Mouse (Mus musculus): Measurements from ENCODE around the gene Rptor. TPM values are rescaled to one million over a fixed set of nuclear protein-coding genes. Genes with fewer than 3 reads are reported as not detected.

The Rptor gene
- total RNA-seq, 2 experiments from 2014 or later, result 62.3 to 66.1 TPM

DNA sequence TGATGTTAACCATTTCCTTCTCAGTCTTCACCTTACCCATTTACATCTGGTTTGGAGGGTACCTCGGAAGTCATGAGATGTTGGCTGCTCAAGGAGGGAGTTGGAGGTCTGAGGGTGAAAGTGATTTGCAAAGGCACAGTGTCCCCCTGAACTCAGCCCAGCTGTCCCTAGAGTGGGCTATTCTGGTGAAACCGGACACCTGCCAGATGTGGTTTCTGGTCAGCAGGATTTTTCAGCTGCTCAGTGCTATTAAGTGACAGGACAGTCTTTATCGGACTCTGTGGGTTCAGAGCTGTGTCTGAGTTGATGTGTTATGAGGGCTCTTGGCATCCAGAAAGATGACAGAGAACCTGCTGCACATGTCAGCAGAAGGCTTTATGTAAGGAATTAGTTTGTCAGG, 18.6 kb downstream of the Rptor start:
- Histone ChIP-seq H3K4me3 (no peak overlapping the region), H3K27ac (no peak overlapping the region)
- no peak for TF ChIP-seq CTCF (conservative IDR thresholded peaks at IDR 0.05)
- DNase-seq (ENCODE audit: low spot score in 2 of 2), result no peak

DNA sequence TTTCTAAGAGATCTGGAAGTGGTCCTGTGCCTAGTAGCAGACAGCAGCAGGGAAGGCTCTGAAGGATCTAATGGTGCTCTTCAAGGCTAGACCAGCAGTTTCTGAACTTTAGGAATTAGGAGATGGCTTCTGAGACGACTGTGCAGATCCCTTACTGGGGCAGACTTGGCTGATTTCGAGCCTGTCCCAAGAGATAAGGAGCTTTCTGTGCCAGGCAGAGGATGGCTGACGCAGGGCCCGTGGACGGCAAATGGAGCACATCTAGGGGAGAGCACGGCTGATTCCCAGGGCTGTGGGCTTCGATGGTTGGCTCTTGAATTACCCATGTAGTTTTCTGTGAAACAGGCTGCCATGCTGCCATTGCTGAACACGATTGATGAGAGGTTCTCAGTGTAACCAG, 21.1 kb downstream of the Rptor start:
- DNase-seq (ENCODE audit: low spot score in 2 of 2), result no peak
- TF ChIP-seq CTCF (conservative IDR thresholded peaks at IDR 0.05), result no peak
- Histone ChIP-seq H3K27ac (peak overlapping the region; percentile 83; the same call in 1 of the 2 replicates), H3K4me3 (no peak overlapping the region)

DNA sequence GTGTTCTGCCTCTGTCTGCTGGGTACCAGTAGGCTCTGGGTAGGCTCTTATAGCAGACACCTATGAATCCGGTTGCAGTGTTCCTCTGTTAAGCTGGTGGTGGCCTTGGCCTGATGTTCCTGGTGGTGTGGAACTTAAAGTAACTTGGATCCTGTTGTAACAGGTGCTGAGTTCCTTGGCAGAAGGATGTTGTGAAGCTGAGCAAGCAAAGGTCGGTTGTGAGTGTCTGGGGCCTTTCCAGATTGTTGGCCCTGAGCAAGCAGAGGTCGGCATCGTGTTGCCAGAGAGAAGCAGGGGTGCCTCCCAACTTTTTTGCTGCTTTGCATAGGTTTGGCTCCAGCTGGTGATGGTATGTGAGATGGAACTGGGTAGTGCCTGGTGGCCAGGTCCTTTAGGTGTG, 21.7 kb downstream of the Rptor start:
- DNase-seq (ENCODE audit: low spot score in 2 of 2), result no peak
- H3K4me3 ChIP-seq, result no peak overlapping the region
- H3K27ac ChIP-seq, result peak overlapping the region; percentile 83; the same call in 1 of the 2 replicates
- no peak for TF ChIP-seq CTCF (conservative IDR thresholded peaks at IDR 0.05)

DNA sequence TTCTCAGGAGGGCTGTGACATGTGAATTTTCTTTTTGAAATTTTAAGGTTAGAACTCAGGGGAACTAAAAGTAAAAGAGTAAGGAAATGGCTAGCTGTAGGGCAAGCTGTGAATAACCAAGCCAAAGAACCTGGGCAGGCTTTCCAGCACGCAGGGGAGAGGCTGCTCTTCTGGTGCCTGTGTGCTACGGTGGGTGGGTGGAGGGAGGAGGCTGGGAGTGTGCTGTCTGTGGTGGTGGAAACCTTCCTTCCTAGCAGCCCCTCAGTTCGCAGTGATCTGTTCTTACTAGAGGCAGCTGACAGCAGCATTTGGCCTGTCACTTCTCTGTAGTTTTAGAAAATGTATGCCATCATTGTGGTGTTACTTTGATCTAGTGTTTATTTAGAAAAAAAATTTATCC, 22.2 kb downstream of the Rptor start:
- Histone ChIP-seq H3K4me3 (no peak overlapping the region), H3K27ac (peak overlapping the region; percentile 83)
- no peak for TF ChIP-seq CTCF (conservative IDR thresholded peaks at IDR 0.05)
- peak in 1 of 2 experiments; percentile 19 for DNase-seq (ENCODE audit: low spot score in 2 of 2)

DNA sequence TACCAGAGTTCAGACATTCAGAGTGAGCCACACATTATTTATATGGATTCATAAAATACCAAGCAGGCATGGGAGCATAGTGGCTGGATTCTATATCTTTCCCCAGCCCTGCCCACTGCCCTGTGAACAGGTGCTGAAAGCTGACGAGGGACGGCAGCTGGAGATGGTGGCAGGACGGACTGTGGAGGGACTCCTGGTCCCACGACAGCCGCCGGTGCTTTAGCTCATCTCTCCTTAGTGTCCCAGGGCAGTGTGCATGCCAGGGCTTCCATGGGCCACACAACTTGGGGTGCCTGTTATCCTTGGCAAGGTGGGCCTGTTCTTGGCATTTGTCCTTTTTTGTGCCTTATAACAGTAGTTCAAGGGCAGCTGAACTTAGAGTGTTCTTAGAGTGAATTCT, 22.8 kb downstream of the Rptor start:
- no peak for TF ChIP-seq CTCF (conservative IDR thresholded peaks at IDR 0.05)
- DNase-seq (ENCODE audit: low spot score in 2 of 2), result no peak
- Histone ChIP-seq H3K27ac (peak overlapping the region; percentile 83), H3K4me3 (no peak overlapping the region)

DNA sequence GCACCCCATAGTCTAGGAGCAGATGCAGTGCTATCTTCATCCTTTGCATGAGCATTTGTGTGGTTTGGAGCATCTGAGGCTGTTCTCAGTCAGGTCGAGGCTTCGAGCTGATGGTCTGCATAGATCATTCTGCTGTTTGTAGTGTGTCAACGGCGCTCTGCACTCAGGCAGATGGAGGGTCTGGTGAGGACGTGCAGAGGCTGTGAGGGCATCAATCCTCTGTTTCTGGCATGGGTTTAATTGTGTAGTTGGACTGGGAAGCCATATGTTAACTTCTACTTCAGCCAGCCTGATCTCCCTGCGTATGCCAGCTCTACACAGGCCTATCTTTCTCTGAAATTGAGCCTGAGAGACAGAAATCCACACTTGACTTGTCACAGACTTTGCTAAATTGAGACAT, 23.2 kb downstream of the Rptor start:
- Histone ChIP-seq H3K27ac (peak overlapping the region; percentile 83), H3K4me3 (no peak overlapping the region)
- DNase-seq (ENCODE audit: low spot score in 2 of 2), result no peak
- no peak for TF ChIP-seq CTCF (conservative IDR thresholded peaks at IDR 0.05)

DNA sequence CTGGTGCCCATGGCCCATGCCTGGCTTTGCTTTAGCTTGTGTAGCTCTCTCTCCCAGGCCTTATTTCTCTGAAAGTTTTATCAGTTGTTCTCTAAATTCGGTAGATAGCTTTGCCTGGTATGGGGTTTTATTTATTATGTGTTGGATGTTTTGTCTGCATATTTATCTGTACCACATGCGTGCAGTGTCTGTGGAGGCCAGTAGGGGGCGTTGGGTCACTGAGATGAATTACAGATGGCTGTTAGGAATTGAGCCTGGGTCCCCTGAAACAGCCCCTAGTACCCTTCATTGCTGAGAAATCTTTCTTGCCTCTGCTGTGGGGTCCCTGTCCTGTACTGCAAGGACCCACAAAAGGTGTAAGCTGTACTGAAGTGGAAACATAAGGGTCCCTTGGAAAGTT, 24.5 kb downstream of the Rptor start:
- H3K27ac ChIP-seq, result peak overlapping the region; percentile 83; the same call in 1 of the 2 replicates

DNA sequence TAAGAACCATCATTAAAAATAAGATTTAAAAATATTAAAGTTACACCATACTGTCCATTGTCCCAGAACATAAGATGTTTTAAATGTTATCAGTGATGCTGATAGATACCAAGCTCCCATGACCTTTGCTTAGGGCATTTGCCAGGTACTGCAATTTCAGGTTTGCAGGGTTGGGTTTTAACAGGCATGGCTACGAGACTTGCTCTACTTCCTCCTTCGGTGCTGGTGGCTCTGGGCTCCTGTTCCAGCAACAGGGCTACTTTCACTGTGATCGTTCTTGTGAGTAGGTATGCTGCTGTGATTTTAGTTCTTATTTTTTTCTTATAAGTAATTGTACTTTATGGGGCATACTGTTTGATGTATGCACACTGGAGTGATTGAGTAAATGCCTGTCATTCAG, 26.4 kb downstream of the Rptor start:
- Histone ChIP-seq H3K27ac (no peak overlapping the region), H3K4me3 (no peak overlapping the region)
- no peak for DNase-seq (ENCODE audit: low spot score in 2 of 2)
- no peak for TF ChIP-seq CTCF (conservative IDR thresholded peaks at IDR 0.05)

More for the DNA sequence above, 24.5 kb downstream of the Rptor start:
- peak; percentile 62 for TF ChIP-seq CTCF (conservative IDR thresholded peaks at IDR 0.05)
- H3K4me3 ChIP-seq, result no peak overlapping the region
- no peak for DNase-seq (ENCODE audit: low spot score in 2 of 2)

DNA sequence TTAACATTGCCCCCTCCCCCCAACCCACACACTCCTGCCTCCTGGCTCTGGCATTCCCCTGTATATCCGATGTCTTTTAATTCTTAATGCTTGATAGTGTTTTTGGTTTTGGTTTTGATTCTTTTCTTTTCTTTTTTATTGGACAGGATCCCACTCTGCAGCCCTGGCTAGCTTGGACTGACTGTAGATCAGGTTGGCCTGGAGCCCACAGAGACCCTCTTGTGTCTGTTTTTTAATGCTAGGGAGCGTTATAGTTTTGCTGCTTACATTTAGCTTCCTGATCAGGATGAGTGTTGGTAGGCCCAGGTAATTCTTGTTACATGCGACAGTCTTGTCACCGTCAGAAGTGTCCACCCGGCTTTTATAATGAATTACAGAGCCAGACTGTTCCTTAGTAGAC, 27.6 kb downstream of the Rptor start:
- no peak overlapping the region for H3K27ac ChIP-seq
- no peak for DNase-seq (ENCODE audit: low spot score in 2 of 2)
- no peak overlapping the region for H3K4me3 ChIP-seq
- no peak for TF ChIP-seq CTCF (conservative IDR thresholded peaks at IDR 0.05)

DNA sequence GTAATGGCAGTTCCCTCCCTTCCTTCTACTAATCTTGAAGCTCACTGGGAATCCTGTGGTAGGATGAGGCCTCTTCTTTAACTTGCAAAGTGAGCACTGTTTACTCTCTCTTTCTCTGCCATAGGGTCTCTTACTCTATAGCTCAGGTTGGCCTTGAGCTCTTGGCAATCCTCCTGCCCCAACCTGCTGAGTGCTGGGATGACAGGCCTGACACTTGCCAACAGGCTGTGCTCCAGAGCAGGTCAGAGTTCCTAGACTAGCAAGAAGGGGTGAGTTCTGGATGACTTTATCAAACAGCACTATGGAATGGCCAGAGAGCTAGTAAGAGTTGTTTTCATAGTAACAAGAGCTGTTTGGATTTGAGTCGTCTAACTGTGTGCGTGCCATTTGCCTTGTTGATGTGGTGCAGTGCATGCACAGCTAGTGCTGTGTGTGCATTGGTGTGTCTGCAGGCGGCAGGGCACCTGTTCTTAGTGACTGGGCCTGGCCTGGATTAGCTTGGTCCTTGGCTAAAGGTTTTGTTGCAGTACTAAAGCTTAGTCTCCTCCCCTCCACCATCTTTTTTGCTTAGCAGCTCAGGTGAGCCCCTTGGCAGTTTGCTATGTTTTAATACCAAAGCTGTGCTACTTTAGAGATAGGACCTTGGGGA, 28.6 kb downstream of the Rptor start:
- Histone ChIP-seq H3K27ac (no peak overlapping the region), H3K4me3 (no peak overlapping the region)
- no peak for TF ChIP-seq CTCF (conservative IDR thresholded peaks at IDR 0.05)
- DNase-seq (ENCODE audit: low spot score in 2 of 2), result no peak

DNA sequence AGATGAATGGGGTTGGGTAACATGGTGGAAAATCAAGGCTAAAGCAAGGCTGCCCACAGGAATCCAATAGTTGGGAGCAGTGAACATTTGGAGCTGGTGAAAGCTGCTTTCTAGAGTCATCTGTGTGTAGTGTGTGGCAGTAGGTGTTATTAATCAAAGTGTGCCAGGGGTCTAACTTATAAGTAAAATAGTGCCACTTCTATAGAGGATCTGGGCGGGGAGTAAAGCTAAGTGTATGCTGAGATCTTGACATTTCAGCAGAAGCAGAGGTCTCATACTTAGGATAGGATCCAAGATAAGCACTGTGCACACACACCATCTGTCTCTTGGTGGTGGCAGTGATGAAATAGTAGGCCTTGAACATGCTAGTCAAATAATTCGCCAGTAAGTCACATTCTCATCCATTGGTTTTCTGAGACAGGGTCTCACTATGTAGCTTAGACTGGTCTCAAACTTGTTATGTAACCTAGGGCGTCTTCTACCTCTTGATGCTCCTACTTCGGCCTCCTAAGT, 33.7 kb downstream of the Rptor start:
- peak overlapping the region; percentile 74 for H3K27ac ChIP-seq
- TF ChIP-seq CTCF (conservative IDR thresholded peaks at IDR 0.05), result no peak
- no peak overlapping the region for H3K4me3 ChIP-seq
- no peak for DNase-seq (ENCODE audit: low spot score in 2 of 2)

DNA sequence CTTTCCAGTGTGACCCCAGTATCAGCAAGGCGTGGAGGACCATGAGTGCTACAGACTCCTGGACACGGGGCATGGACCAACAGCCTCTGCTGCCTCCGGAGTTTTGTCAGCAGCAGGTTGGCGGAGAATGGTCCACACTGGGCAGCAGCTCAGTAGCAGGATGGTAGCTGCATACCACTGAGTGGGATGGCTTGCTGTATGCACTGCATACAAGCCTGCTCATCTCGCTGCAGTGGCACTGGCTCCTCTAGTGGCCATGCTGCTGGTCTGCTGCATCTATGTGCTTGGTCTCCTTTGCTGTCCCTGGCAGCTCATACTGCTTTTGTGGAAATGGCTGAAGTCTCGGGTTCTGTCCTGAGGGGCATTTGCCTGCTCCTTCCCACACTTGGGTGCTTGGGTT, 34.8 kb downstream of the Rptor start:
- Histone ChIP-seq H3K4me3 (no peak overlapping the region), H3K27ac (0 out of 2 replicates have a peak overlapping the region, but pooled peaks have one; percentile 32)
- no peak for DNase-seq (ENCODE audit: low spot score in 2 of 2)
- TF ChIP-seq CTCF (conservative IDR thresholded peaks at IDR 0.05), result peak; percentile 68

DNA sequence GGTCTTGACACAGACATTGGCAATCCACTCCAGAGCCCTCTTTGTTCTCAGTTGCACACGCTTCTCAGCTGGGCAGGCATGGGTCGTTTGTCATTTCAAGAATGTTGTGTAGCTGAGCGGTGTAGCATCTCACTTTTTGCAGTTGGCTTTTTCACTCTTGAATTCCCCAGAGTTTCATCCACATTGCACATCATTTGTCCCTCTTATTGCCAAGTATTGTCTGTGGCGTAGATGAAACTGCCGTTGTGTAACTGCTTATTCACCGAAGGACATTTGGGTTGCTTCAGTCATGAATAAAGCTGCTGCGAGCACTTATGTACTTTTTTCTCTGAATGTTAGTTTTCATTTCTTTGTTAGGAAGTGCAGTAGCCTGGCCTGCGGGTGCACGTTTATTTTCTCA, 37.8 kb downstream of the Rptor start:
- TF ChIP-seq CTCF (conservative IDR thresholded peaks at IDR 0.05), result no peak
- peak in 1 of 2 experiments; percentile 30 for DNase-seq (ENCODE audit: low spot score in 2 of 2)
- no peak overlapping the region for H3K4me3 ChIP-seq
- H3K27ac ChIP-seq, result peak overlapping the region; percentile 68

DNA sequence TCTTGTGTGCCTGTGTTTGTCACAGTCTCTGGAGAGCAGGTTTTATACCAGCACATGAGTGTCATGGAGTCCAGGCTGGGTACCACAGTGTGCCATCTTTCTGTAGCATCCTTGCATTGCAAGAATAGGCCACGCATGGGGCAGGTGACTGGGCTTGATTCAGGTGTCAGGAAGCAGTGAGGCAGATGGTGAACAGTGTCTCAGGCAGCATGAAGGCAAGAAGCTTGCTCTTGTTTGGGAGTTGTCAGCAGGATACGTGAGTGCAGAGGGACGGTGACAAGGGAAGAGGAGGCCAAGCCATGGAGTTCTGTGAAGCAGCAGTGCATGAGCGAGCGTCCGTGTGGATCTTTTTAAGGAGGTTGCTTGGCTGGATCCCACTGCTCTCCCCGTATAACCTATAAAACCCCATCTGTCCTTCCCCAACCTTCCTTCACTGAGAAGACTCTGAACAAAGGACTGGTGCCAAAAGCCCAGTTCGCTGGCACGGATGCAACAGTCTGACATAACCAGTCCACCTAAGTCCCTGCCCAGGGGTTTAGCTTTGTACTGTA, 39.2 kb downstream of the Rptor start:
- no peak for DNase-seq (ENCODE audit: low spot score in 2 of 2)
- no peak for TF ChIP-seq CTCF (conservative IDR thresholded peaks at IDR 0.05)
- H3K27ac ChIP-seq, result no peak overlapping the region
- no peak overlapping the region for H3K4me3 ChIP-seq

All from layer of hippocampus, adult 2 months (tissue).